Mouse (Mus musculus) layer of hippocampus, adult 11-12 months (tissue): Measurements from ENCODE around the gene Kdm4b.
A peak's percentile ranks its signal among the peaks of the same experiment; 100 is the strongest.

ENCODE experiments used
- DNase-seq: peaks from one replicate; pipeline ENCODE4 v3.0.0; 2022; ENCODE audit warnings: low spot score

Kdm4b gene

GRCm38 (mm10) chr17:56442316-56442715 lies 116.5 kb downstream of the Kdm4b start:
- no peak for DNase-seq

- no peak for DNase-seq
These were observed 117.5 kb downstream of the Kdm4b start for GRCm38 (mm10) chr17:56443341-56443795.

GRCm38 (mm10) chr17:56444771-56445170 lies 118.9 kb downstream of the Kdm4b start:
- DNase-seq = no peak

- DNase-seq = peak; percentile 62
These were observed 119.5 kb downstream of the Kdm4b start for GRCm38 (mm10) chr17:56445397-56445796.

GRCm38 (mm10) chr17:56447716-56448115 lies 121.9 kb downstream of the Kdm4b start:
- DNase-seq = no peak
